ENCODE assay signal across 19 mouse cellular contexts in the genomic region with DNA sequence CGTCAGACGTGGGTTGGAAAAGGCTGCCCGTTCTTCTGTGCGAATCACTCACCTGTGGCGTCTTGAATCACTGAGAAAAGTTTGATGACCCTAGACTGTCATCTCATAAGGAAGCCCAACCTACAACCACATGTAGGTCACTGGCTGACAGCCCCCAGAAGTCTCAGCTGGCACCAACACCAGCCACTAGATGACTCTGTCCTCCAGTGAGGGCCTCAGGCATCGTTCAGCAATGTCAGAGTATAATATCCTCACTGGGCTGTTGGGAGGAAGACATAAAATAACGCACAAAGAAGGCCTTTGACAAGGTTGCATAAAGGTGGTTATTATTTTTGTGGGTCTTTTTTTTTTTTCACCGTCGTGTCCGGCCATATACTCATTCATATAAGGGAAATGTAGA. TPM values are rescaled to one million over a fixed set of nuclear protein-coding genes. Genes with fewer than 3 reads are reported as not detected.
DNase-seq lines count a peak whose midpoint lies in the region; ATAC-seq and TF ChIP-seq lines count a peak whose summit lies in the region.
"Had no signal": no experiment of that assay in that cellular context is flagged by ENCODE, and none has a peak within 500 bp of the region (broad histone marks: within the 10 kb centered on the region; RNA-seq: fewer than 3 reads in every experiment).

No protein-coding gene starts in this region.

- H3K27ac ChIP-seq in heart, adult 2 months = no peak overlapping the region
- H3K27ac ChIP-seq in heart, embryonic 11.5 days (ENCODE audit: low read depth, low read length) = no peak overlapping the region
- H3K27ac ChIP-seq in kidney, postnatal 0 days = no peak overlapping the region
- H3K27ac ChIP-seq: heart, embryonic 10.5 days; heart, embryonic 15.5 days; hindbrain, embryonic 12.5 days had no signal

- no peak overlapping the region for H3K4me3 ChIP-seq in heart, adult 2 months
- H3K4me3 ChIP-seq in heart, embryonic 11.5 days (ENCODE audit: low read depth, low read length) = no peak overlapping the region
- H3K4me3 ChIP-seq in kidney, postnatal 0 days (replicated peaks; ENCODE audit: low read depth, low read length) = no peak overlapping the region
- H3K4me3 ChIP-seq: heart, embryonic 10.5 days; heart, embryonic 15.5 days; hindbrain, embryonic 12.5 days had no signal

- TF ChIP-seq CTCF in heart, adult 2 months (IDR thresholded peaks at IDR 0.05) = peak; percentile 31
- peak; percentile 38; the same call in 1 of the 2 replicates for TF ChIP-seq CTCF in kidney, postnatal 0 days (IDR thresholded peaks at IDR 0.05; ENCODE audit: low read depth)

- WGBS in heart, adult 2 months = 81% methylated on average over 10 of the region's 10 CpGs
- 81% methylated on average over 10 of the region's 10 CpGs for WGBS in heart, embryonic 11.5 days (ENCODE audit: insufficient replicate concordance)
- WGBS in kidney, postnatal 0 days = 69% methylated on average over 10 of the region's 10 CpGs

- H3K4me1 ChIP-seq in heart, adult 2 months (ENCODE audit: control insufficient read depth, insufficient read depth, low read length) = no peaks in the 10 kb centered on the region
- H3K4me1 ChIP-seq in heart, embryonic 11.5 days (ENCODE audit: control insufficient read depth, insufficient read depth, low read length) = no peaks in the 10 kb centered on the region
- H3K4me1 ChIP-seq in kidney, postnatal 0 days (replicated peaks; ENCODE audit: insufficient read depth, low read length) = no peaks in the 10 kb centered on the region
- H3K4me1 ChIP-seq: heart, embryonic 10.5 days; heart, embryonic 15.5 days had no signal

- DNase-seq in heart, adult 2 months = no peak
- DNase-seq in kidney, postnatal 0 days (ENCODE audit: low spot score) = no peak
- no peak for DNase-seq in kidney, adult 18-20 months
- DNase-seq in retina, postnatal 1 day = peak; percentile 15
- DNase-seq in retina, embryonic 14.5 days (ENCODE audit: low spot score) = no peak
- DNase-seq in natural killer cell, adult 2 months (ENCODE audit: low spot score in 2 of 2) = no peak
- DNase-seq: adrenal gland, adult 8-10 months; adrenal gland, postnatal 36 days; cerebellum, adult 2 months; gastrocnemius, postnatal 25 days; heart, postnatal 36 days had no signal

- H3K27me3 ChIP-seq in heart, adult 2 months (ENCODE audit: control insufficient read depth, insufficient read depth, low read length) = no peaks in the 10 kb centered on the region
- peaks cover 20% of the 10 kb centered on the region for H3K27me3 ChIP-seq in heart, embryonic 11.5 days (ENCODE audit: control insufficient read depth, insufficient read depth, low read length)
- H3K27me3 ChIP-seq in kidney, postnatal 0 days (ENCODE audit: insufficient read depth, low read length) = no peaks in the 10 kb centered on the region

- H3K79me2 ChIP-seq in heart, adult 2 months (replicated peaks; ENCODE audit: control insufficient read depth, insufficient read depth, low read length) = no peaks in the 10 kb centered on the region

- TF ChIP-seq EP300 in heart, adult 2 months (IDR thresholded peaks at IDR 0.05; ENCODE audit: insufficient read depth, low read depth, low read length) = no peak

- H3K4me2 ChIP-seq in heart, embryonic 11.5 days = no peak overlapping the region
- H3K4me2 ChIP-seq in kidney, postnatal 0 days (ENCODE audit: low read length) = no peak overlapping the region
- H3K4me2 ChIP-seq: heart, embryonic 15.5 days; hindbrain, embryonic 12.5 days had no signal

- no peaks in the 10 kb centered on the region for H3K36me3 ChIP-seq in heart, adult 2 months (ENCODE audit: control insufficient read depth, insufficient read depth, low read length)
- no peaks in the 10 kb centered on the region for H3K36me3 ChIP-seq in heart, embryonic 11.5 days (ENCODE audit: control insufficient read depth, insufficient read depth, low read length)
- H3K36me3 ChIP-seq in kidney, postnatal 0 days (ENCODE audit: insufficient read depth, low read length) = no peaks in the 10 kb centered on the region
- H3K36me3 ChIP-seq: heart, embryonic 10.5 days; heart, embryonic 15.5 days; hindbrain, embryonic 12.5 days had no signal

- TF ChIP-seq POLR2A in heart, adult 2 months (IDR thresholded peaks at IDR 0.05; ENCODE audit: insufficient read depth, low read depth, low read length) = no peak

- ATAC-seq in heart, embryonic 11.5 days (replicated peaks; ENCODE audit: insufficient number of reproducible peaks, low FRiP score, low TSS enrichment) = no peak
- ATAC-seq in kidney, postnatal 0 days (replicated peaks; ENCODE audit: low FRiP score, low read depth) = no peak
- ATAC-seq: forebrain, embryonic 16.5 days; hindbrain, embryonic 16.5 days; inflammation-experienced regulatory T-cells, adult 6 months had no signal

- no peaks in the 10 kb centered on the region for H3K9me3 ChIP-seq in heart, embryonic 11.5 days (replicated peaks; ENCODE audit: control insufficient read depth, low read length)
- H3K9me3 ChIP-seq in kidney, postnatal 0 days (replicated peaks; ENCODE audit: low read length) = no peaks in the 10 kb centered on the region
- H3K9me3 ChIP-seq: heart, embryonic 10.5 days; heart, embryonic 15.5 days; hindbrain, embryonic 12.5 days had no signal

- H3K9ac ChIP-seq in heart, adult 2 months (ENCODE audit: low read depth, low read length) = no peak overlapping the region
- no peak overlapping the region for H3K9ac ChIP-seq in heart, embryonic 11.5 days (ENCODE audit: low read depth, low read length)
- no peak overlapping the region for H3K9ac ChIP-seq in kidney, postnatal 0 days (ENCODE audit: low read depth, low read length)
- H3K9ac ChIP-seq: heart, embryonic 15.5 days; hindbrain, embryonic 12.5 days had no signal

- intact Hi-C loops in heart, adult 2 months (cut with DNase I) = no loop called here

RNA-seq across cellular contexts. Expression of gene Six2, which starts 24.8 kb away (rescaled TPM):
- total RNA-seq in heart, adult 2 months (2021) = under 1 TPM in 1 of 2 experiments, not detected in 1; 0.43 TPM
- 0.18 and 0.35 TPM in 2 replicates for polyA plus RNA-seq in heart, adult 2 months (2012; rRNA removed)
- 1.5 and 2.1 TPM in 2 replicates for polyA plus RNA-seq in heart, embryonic 11.5 days (2014; fragmentation: Nextera tagmentation; extraction: Ambion mirVana)
- polyA plus RNA-seq in kidney, postnatal 0 days (2015; fragmentation: Nextera tagmentation; extraction: Ambion mirVana) = 11.2 and 18.9 TPM in 2 replicates
- total RNA-seq: adrenal gland, postnatal 36 days; granulocyte monocyte progenitor cell, adult 5-6 weeks had no signal
- polyA plus RNA-seq: inflammation-experienced regulatory T-cells, adult 6 months had no signal
